Mouse (Mus musculus) megakaryocyte, adult 5-6 weeks (primary cell): ENCODE measurements around the gene 6030458C11Rik. TPM values are rescaled to one million over a fixed set of nuclear protein-coding genes. Genes with fewer than 3 reads are reported as not detected.

ENCODE experiments used
- ATAC-seq: 2 replicates; pipeline ENCODE4 v1.8.0; 2016; ENCODE audit warnings: mild to moderate bottlenecking, inconsistent platforms; ENCODE audit not compliant: poor library complexity, severe bottlenecking
- total RNA-seq, 2 experiments: library from RNA; stranded (forward) in 1 of 2; stranded (reverse) in 1 of 2; fragments of 153-499, 151-499 nt in 1 of 2; fragments of 221-1000, 200-1000 nt in 1 of 2; gene quantifications; 2 replicates each; pipeline versions ENCODE4 v1.2.3 to v1.2.4; 2015 to 2017

Gene 6030458C11Rik
- total RNA-seq, 2 experiments from 2014 or later = 8.1 to 13.4 TPM

GRCm38 (mm10) chr15:12762258-12762913 lies 62.1 kb downstream of the 6030458C11Rik start:
- no peak for ATAC-seq

- ATAC-seq = no peak
These were observed 63.7 kb downstream of the 6030458C11Rik start for GRCm38 (mm10) chr15:12760747-12761146.

- no peak for ATAC-seq
These were observed 66.0 kb downstream of the 6030458C11Rik start for GRCm38 (mm10) chr15:12758461-12758860.

Other genes with a start within 250 kb of the 6030458C11Rik start
- 0.22 and 1.4 TPM in 2 replicates for gene Pdzd2, start 84.7 kb downstream of the 6030458C11Rik start, total RNA-seq (2015)
- 0.41 and 0.59 TPM in 2 replicates for gene Pdzd2, start 84.7 kb downstream of the 6030458C11Rik start, total RNA-seq (2017)
- 14.7 and 16.7 TPM in 2 replicates for gene Drosha, start 166 bp upstream of the 6030458C11Rik start, total RNA-seq (2015)
- gene Drosha, start 166 bp upstream of the 6030458C11Rik start, total RNA-seq (2017) = 10.8 and 11.0 TPM in 2 replicates